Mouse (Mus musculus): Measurements from ENCODE around the gene D17H6S53E. TPM values are rescaled to one million over a fixed set of nuclear protein-coding genes. Genes with fewer than 3 reads are reported as not detected.
"Not testable (repeated sequence)": the region's sequence is repeated elsewhere in the genome, so short reads cannot be mapped to it uniquely, and the experiment has no call there.

D17H6S53E gene
- polyA plus RNA-seq, 1 experiment from 2014 or later = 2.5 TPM

DNA sequence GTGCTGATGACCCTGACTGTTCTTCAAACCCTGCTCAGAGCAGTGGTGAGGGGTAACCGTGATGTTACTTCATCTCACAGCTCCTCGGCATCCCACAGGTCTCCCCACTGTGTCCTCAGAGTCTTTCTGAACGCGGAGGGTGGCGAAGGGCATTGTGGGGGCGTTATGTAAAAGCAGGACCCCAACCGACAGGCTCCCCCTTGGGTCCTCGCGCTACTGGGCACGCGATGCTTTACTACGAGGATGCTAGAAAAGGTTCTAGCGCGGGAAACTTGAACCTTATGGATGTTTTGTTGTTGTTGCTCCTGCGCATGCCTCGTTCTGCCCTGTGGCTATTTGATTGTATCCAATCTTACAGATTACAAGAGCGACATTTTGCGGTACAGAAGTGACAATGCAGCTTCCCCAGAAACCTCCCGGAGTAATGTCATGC lies 4.3 kb upstream of the D17H6S53E start, which contains the start of gene Csnk2b:
TSS of gene Csnk2b (minus strand) at position 183 of the 433 bp plus-strand sequence.
- Histone ChIP-seq H3K27ac (replicated peaks) (peak within 1 kb of the TSS; percentile 92), H3K4me1 (replicated peaks) (peaks cover 50% of the 10 kb centered on the region), H3K9me3 (replicated peaks) (no peaks in the 10 kb centered on the region), H3K4me3 (replicated peaks) (peak within 1 kb of the TSS; percentile 88), H3K27me3 (no peaks in the 10 kb centered on the region), H3K4me2 (peak within 1 kb of the TSS; percentile 95), H3K9ac (peak within 1 kb of the TSS; percentile 94), H3K36me3 (replicated peaks) (peaks cover 49% of the 10 kb centered on the region)
- no peak for ATAC-seq (ENCODE audit: insufficient read depth)
- WGBS (ENCODE audit: insufficient replicate concordance) = under 1% methylated on average over 19 of the region's 19 CpGs

GRCm38 (mm10) chr17:35123287-35123686 lies 2.9 kb upstream of the D17H6S53E start:
- peaks cover 62% of the 10 kb centered on the region for H3K4me1 ChIP-seq (replicated peaks)
- not testable (repeated sequence) for H3K4me2 ChIP-seq; H3K27ac ChIP-seq (replicated peaks); H3K9me3 ChIP-seq (replicated peaks); H3K4me3 ChIP-seq (replicated peaks); H3K9ac ChIP-seq; H3K27me3 ChIP-seq; ATAC-seq (ENCODE audit: insufficient read depth)
- peaks cover 37% of the 10 kb centered on the region for H3K36me3 ChIP-seq (replicated peaks)
- 86% methylated on average over 9 of the region's 9 CpGs for WGBS (ENCODE audit: insufficient replicate concordance)

- H3K4me2 ChIP-seq; H3K9me3 ChIP-seq (replicated peaks); H3K9ac ChIP-seq; H3K4me3 ChIP-seq (replicated peaks); H3K27ac ChIP-seq (replicated peaks); H3K27me3 ChIP-seq; ATAC-seq (ENCODE audit: insufficient read depth): not testable (repeated sequence)
- Histone ChIP-seq H3K36me3 (replicated peaks) (peaks cover 37% of the 10 kb centered on the region), H3K4me1 (replicated peaks) (peaks cover 70% of the 10 kb centered on the region)
- 83% methylated on average over 12 of the region's 12 CpGs for WGBS (ENCODE audit: insufficient replicate concordance)
Observed at GRCm38 (mm10) chr17:35124261-35124896, 1.8 kb upstream of the D17H6S53E start.

- no peak for ATAC-seq (ENCODE audit: insufficient read depth)
- peak overlapping the region; percentile 90 for H3K4me2 ChIP-seq
- no peak overlapping the region for H3K9ac ChIP-seq
- peaks cover 70% of the 10 kb centered on the region for H3K4me1 ChIP-seq (replicated peaks)
- 94% methylated on average over 1 of the region's 1 CpGs for WGBS (ENCODE audit: insufficient replicate concordance)
- H3K9me3 ChIP-seq (replicated peaks) = no peaks in the 10 kb centered on the region
- H3K4me3 ChIP-seq (replicated peaks) = peak overlapping the region; percentile 70; the same call in 1 of the 2 replicates
- no peaks in the 10 kb centered on the region for H3K27me3 ChIP-seq
- H3K27ac ChIP-seq (replicated peaks) = peak overlapping the region; percentile 91
- peaks cover 38% of the 10 kb centered on the region for H3K36me3 ChIP-seq (replicated peaks)
Observed at GRCm38 (mm10) chr17:35125081-35125480, 1.1 kb upstream of the D17H6S53E start.

- Histone ChIP-seq H3K27ac (replicated peaks) (peak overlapping the region; percentile 91), H3K4me2 (peak overlapping the region; percentile 90), H3K4me3 (replicated peaks) (peak overlapping the region; percentile 70), H3K4me1 (replicated peaks) (peaks cover 70% of the 10 kb centered on the region), H3K27me3 (no peaks in the 10 kb centered on the region), H3K36me3 (replicated peaks) (peaks cover 42% of the 10 kb centered on the region), H3K9ac (peak overlapping the region; percentile 85), H3K9me3 (replicated peaks) (no peaks in the 10 kb centered on the region)
- ATAC-seq (ENCODE audit: insufficient read depth) = no peak
- 39% methylated on average over 6 of the region's 6 CpGs for WGBS (ENCODE audit: insufficient replicate concordance)
Observed at GRCm38 (mm10) chr17:35125578-35125977, 595 bp upstream of the D17H6S53E start.

- H3K9me3 ChIP-seq (replicated peaks) = no peaks in the 10 kb centered on the region
- peaks cover 72% of the 10 kb centered on the region for H3K4me1 ChIP-seq (replicated peaks)
- peaks cover 43% of the 10 kb centered on the region for H3K36me3 ChIP-seq (replicated peaks)
- ATAC-seq (ENCODE audit: insufficient read depth) = no peak
- H3K27ac ChIP-seq (replicated peaks) = peak overlapping the region; percentile 91
- H3K27me3 ChIP-seq = no peaks in the 10 kb centered on the region
- peak overlapping the region; percentile 85 for H3K9ac ChIP-seq
- WGBS (ENCODE audit: insufficient replicate concordance) = 40% methylated on average over 13 of the region's 13 CpGs
- H3K4me2 ChIP-seq = peak overlapping the region; percentile 90
- peak overlapping the region; percentile 70 for H3K4me3 ChIP-seq (replicated peaks)
Observed at GRCm38 (mm10) chr17:35127017-35127416, 844 bp downstream of the D17H6S53E start.

GRCm38 (mm10) chr17:35128996-35129395 lies 2.8 kb downstream of the D17H6S53E start:
- H3K4me2 ChIP-seq = no peak overlapping the region
- H3K36me3 ChIP-seq (replicated peaks) = peaks cover 35% of the 10 kb centered on the region
- no peaks in the 10 kb centered on the region for H3K27me3 ChIP-seq
- no peak for ATAC-seq (ENCODE audit: insufficient read depth)
- no peaks in the 10 kb centered on the region for H3K9me3 ChIP-seq (replicated peaks)
- H3K9ac ChIP-seq = no peak overlapping the region
- peaks cover 68% of the 10 kb centered on the region for H3K4me1 ChIP-seq (replicated peaks)
- no peak overlapping the region for H3K27ac ChIP-seq (replicated peaks)
- no peak overlapping the region for H3K4me3 ChIP-seq (replicated peaks)
- WGBS (ENCODE audit: insufficient replicate concordance) = 63% methylated on average over 11 of the region's 11 CpGs

DNA sequence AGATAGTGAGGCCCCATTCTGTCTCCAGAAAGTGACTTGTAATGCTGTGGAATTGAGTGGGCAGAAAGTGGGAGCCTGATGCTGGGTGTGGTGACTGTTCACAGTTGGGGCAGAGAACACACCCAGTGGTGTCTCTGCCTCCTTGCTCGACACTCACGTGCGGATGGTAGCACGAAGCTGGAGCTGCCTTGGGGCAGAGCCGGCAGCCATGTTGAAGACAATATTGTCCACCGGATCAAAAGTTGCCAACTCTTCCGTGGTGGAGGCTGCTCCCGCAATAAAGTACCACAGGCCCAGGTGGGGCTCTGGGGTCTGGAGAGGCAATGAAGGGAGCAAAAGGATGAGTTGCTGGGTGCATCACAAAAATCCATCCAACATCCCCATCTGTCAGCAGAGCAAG lies 4.9 kb downstream of the D17H6S53E start:
- no peak for ATAC-seq (ENCODE audit: insufficient read depth)
- peak overlapping the region; percentile 32; the same call in 1 of the 2 replicates for H3K9ac ChIP-seq
- H3K4me2 ChIP-seq = peak overlapping the region; percentile 50
- H3K9me3 ChIP-seq (replicated peaks) = no peaks in the 10 kb centered on the region
- 65% methylated on average over 8 of the region's 8 CpGs for WGBS (ENCODE audit: insufficient replicate concordance)
- H3K4me3 ChIP-seq (replicated peaks) = peak overlapping the region; percentile 45
- H3K36me3 ChIP-seq (replicated peaks) = peaks cover 23% of the 10 kb centered on the region
- no peaks in the 10 kb centered on the region for H3K27me3 ChIP-seq
- H3K4me1 ChIP-seq (replicated peaks) = peaks cover 56% of the 10 kb centered on the region
- H3K27ac ChIP-seq (replicated peaks) = peak overlapping the region; percentile 60

GRCm38 (mm10) chr17:35131500-35132173 lies 5.5 kb downstream of the D17H6S53E start, which contains the start of gene Apom:
Gene Apom (minus strand): TSS chr17:35132050.
- H3K9me3 ChIP-seq (replicated peaks) = no peaks in the 10 kb centered on the region
- H3K4me3 ChIP-seq (replicated peaks) = peak within 1 kb of the TSS; percentile 45
- H3K27me3 ChIP-seq = no peaks in the 10 kb centered on the region
- H3K4me2 ChIP-seq = peak within 1 kb of the TSS; percentile 50
- 67% methylated on average over 15 of the region's 15 CpGs for WGBS (ENCODE audit: insufficient replicate concordance)
- peaks cover 23% of the 10 kb centered on the region for H3K36me3 ChIP-seq (replicated peaks)
- peak within 1 kb of the TSS; percentile 60 for H3K27ac ChIP-seq (replicated peaks)
- H3K4me1 ChIP-seq (replicated peaks) = peaks cover 56% of the 10 kb centered on the region
- ATAC-seq (ENCODE audit: insufficient read depth) = no peak
- H3K9ac ChIP-seq = peak within 1 kb of the TSS; percentile 32; the same call in 1 of the 2 replicates

- no peaks in the 10 kb centered on the region for H3K9me3 ChIP-seq (replicated peaks)
- ATAC-seq (ENCODE audit: insufficient read depth) = no peak
- no peak overlapping the region for H3K4me3 ChIP-seq (replicated peaks)
- peak overlapping the region; percentile 60 for H3K27ac ChIP-seq (replicated peaks)
- no peak overlapping the region for H3K9ac ChIP-seq
- H3K36me3 ChIP-seq (replicated peaks) = peaks cover 23% of the 10 kb centered on the region
- WGBS (ENCODE audit: insufficient replicate concordance) = 57% methylated on average over 3 of the region's 3 CpGs
- peaks cover 56% of the 10 kb centered on the region for H3K4me1 ChIP-seq (replicated peaks)
- no peaks in the 10 kb centered on the region for H3K27me3 ChIP-seq
- peak overlapping the region; percentile 29 for H3K4me2 ChIP-seq
Observed at GRCm38 (mm10) chr17:35132174-35132560, 6.0 kb downstream of the D17H6S53E start.

DNA sequence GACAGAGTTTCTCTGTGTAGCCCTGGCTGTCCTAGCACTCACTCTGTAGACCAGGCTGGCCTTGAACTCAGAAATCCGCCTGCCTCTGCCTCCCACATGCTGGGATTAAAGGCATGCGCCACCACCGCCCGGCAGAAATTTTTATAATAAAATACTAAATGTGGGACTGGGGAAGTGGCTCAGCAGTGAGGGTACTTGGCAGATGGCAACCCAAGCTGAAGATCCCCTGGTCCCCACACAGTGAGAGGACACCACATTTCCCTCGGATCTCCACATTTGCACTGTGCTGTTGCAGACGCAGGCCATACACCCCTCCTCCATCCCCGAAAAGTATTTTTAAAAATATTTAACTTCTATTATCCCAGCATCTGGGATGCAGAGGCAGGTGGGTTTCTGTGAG lies 7.3 kb downstream of the D17H6S53E start:
- WGBS (ENCODE audit: insufficient replicate concordance) = 84% methylated on average over 7 of the region's 7 CpGs
- no peak for ATAC-seq (ENCODE audit: insufficient read depth)
- Histone ChIP-seq H3K36me3 (replicated peaks) (peaks cover 27% of the 10 kb centered on the region), H3K27ac (replicated peaks) (no peak overlapping the region), H3K4me2 (0 out of 2 replicates have a peak overlapping the region, but pooled peaks have one; percentile 90), H3K4me3 (replicated peaks) (no peak overlapping the region), H3K9ac (no peak overlapping the region), H3K4me1 (replicated peaks) (peaks cover 50% of the 10 kb centered on the region), H3K9me3 (replicated peaks) (no peaks in the 10 kb centered on the region), H3K27me3 (no peaks in the 10 kb centered on the region)

All from liver, embryonic 15.5 days (tissue).